Mouse (Mus musculus) ovary, postnatal 10 days (tissue): ENCODE measurements at regions not wholly inside any gene's neighbourhood (a gene's known extent, or its start where the extent isn't known, plus 50 kb on each side); places are given as distances from the start of the nearest gene placed in this dataset.

ENCODE experiments used
- DNase-seq: peaks from one replicate; pipeline ENCODE4 v3.0.0; 2022; ENCODE audit warnings: low spot score

- no peak for DNase-seq
Observed at GRCm38 (mm10) chr5:132784791-132785190, 241.6 kb upstream of the Auts2 start.

- DNase-seq, result no peak
Observed at GRCm38 (mm10) chr5:132774141-132774680, 231.1 kb upstream of the Auts2 start.

GRCm38 (mm10) chr5:132760396-132760795 is 217.3 kb upstream of the Auts2 start:
- DNase-seq, result no peak

GRCm38 (mm10) chr5:132759751-132760150 is 216.6 kb upstream of the Auts2 start:
- no peak for DNase-seq

- DNase-seq, result no peak
Observed at GRCm38 (mm10) chr5:132758941-132759340, 215.8 kb upstream of the Auts2 start.

- DNase-seq, result no peak
Observed at GRCm38 (mm10) chr5:132737966-132738365, 194.8 kb upstream of the Auts2 start.

GRCm38 (mm10) chr5:132728689-132729189 is 185.6 kb upstream of the Auts2 start:
- no peak for DNase-seq

GRCm38 (mm10) chr5:132724467-132724866 is 181.3 kb upstream of the Auts2 start:
- DNase-seq, result no peak

- DNase-seq, result no peak
Observed at GRCm38 (mm10) chr5:132710301-132710700, 167.2 kb upstream of the Auts2 start.

GRCm38 (mm10) chr5:132707531-132707930 is 164.4 kb upstream of the Auts2 start:
- no peak for DNase-seq

GRCm38 (mm10) chr5:132703455-132704100 is 160.4 kb upstream of the Auts2 start:
- no peak for DNase-seq

GRCm38 (mm10) chr5:132702573-132702972 is 159.4 kb upstream of the Auts2 start:
- DNase-seq, result no peak

- no peak for DNase-seq
Observed at GRCm38 (mm10) chr5:132690784-132691183, 147.6 kb upstream of the Auts2 start.

- no peak for DNase-seq
Observed at GRCm38 (mm10) chr5:132675261-132675660, 132.1 kb upstream of the Auts2 start.

- no peak for DNase-seq
Observed at GRCm38 (mm10) chr5:132673599-132674305, 130.6 kb upstream of the Auts2 start.

GRCm38 (mm10) chr5:132671496-132671895 is 128.4 kb upstream of the Auts2 start:
- no peak for DNase-seq

GRCm38 (mm10) chr5:132667316-132667715 is 124.2 kb upstream of the Auts2 start:
- no peak for DNase-seq

GRCm38 (mm10) chr5:132661266-132661665 is 118.1 kb upstream of the Auts2 start:
- DNase-seq, result no peak

- no peak for DNase-seq
Observed at GRCm38 (mm10) chr5:132660036-132660435, 116.9 kb upstream of the Auts2 start.

- no peak for DNase-seq
Observed at GRCm38 (mm10) chr5:132654382-132654781, 111.2 kb upstream of the Auts2 start.

GRCm38 (mm10) chr5:132653694-132654300 is 110.7 kb upstream of the Auts2 start:
- no peak for DNase-seq

- DNase-seq, result no peak
Observed at GRCm38 (mm10) chr5:132652201-132652600, 109.1 kb upstream of the Auts2 start.

- no peak for DNase-seq
Observed at GRCm38 (mm10) chr5:132649771-132650170, 106.6 kb upstream of the Auts2 start.
